Mouse (Mus musculus): ENCODE data around the gene Fance.

Fance gene

GRCm38 (mm10) chr17:28313212-28313879, at the start of gene Fance:
Fance (plus strand) TSS chr17:28313519.
- peak; percentile 100 for DNase-seq (ENCODE audit: low spot score)

- no peak for DNase-seq (ENCODE audit: low spot score)
Measured at GRCm38 (mm10) chr17:28267251-28267650, 46.1 kb upstream of the Fance start.

- DNase-seq (ENCODE audit: low spot score), result no peak
Measured at GRCm38 (mm10) chr17:28270165-28270564, 43.2 kb upstream of the Fance start.

- DNase-seq (ENCODE audit: low spot score), result no peak
Measured at GRCm38 (mm10) chr17:28271537-28272266, 41.6 kb upstream of the Fance start.

- DNase-seq (ENCODE audit: low spot score), result no peak
Measured at GRCm38 (mm10) chr17:28272281-28272680, 41.0 kb upstream of the Fance start.

GRCm38 (mm10) chr17:28272837-28273236, 40.5 kb upstream of the Fance start:
- DNase-seq (ENCODE audit: low spot score), result no peak

- DNase-seq (ENCODE audit: low spot score), result no peak
Measured at GRCm38 (mm10) chr17:28274739-28275138, 38.6 kb upstream of the Fance start.

- DNase-seq (ENCODE audit: low spot score), result no peak
Measured at GRCm38 (mm10) chr17:28277226-28277625, 36.1 kb upstream of the Fance start.

GRCm38 (mm10) chr17:28277721-28278120, 35.6 kb upstream of the Fance start:
- DNase-seq (ENCODE audit: low spot score), result no peak

GRCm38 (mm10) chr17:28278156-28278555, 35.2 kb upstream of the Fance start:
- DNase-seq (ENCODE audit: low spot score), result no peak

- no peak for DNase-seq (ENCODE audit: low spot score)
Measured at GRCm38 (mm10) chr17:28279236-28279635, 34.1 kb upstream of the Fance start.

- peak; percentile 41 for DNase-seq (ENCODE audit: low spot score)
Measured at GRCm38 (mm10) chr17:28279780-28280422, 33.4 kb upstream of the Fance start.

- no peak for DNase-seq (ENCODE audit: low spot score)
Measured at GRCm38 (mm10) chr17:28280423-28280800, 32.9 kb upstream of the Fance start.

GRCm38 (mm10) chr17:28280831-28281377, 32.4 kb upstream of the Fance start:
- DNase-seq (ENCODE audit: low spot score), result no peak

- DNase-seq (ENCODE audit: low spot score), result no peak
Measured at GRCm38 (mm10) chr17:28281866-28282441, 31.4 kb upstream of the Fance start.

- DNase-seq (ENCODE audit: low spot score), result peak; percentile 29
Measured at GRCm38 (mm10) chr17:28283199-28283598, 30.1 kb upstream of the Fance start.

- DNase-seq (ENCODE audit: low spot score), result no peak
Measured at GRCm38 (mm10) chr17:28286133-28286532, 27.2 kb upstream of the Fance start.

GRCm38 (mm10) chr17:28286964-28287363, 26.4 kb upstream of the Fance start:
- DNase-seq (ENCODE audit: low spot score), result no peak

GRCm38 (mm10) chr17:28287578-28287977, 25.7 kb upstream of the Fance start:
- DNase-seq (ENCODE audit: low spot score), result no peak

- DNase-seq (ENCODE audit: low spot score), result no peak
Measured at GRCm38 (mm10) chr17:28287980-28288379, 25.3 kb upstream of the Fance start.

- DNase-seq (ENCODE audit: low spot score), result peak; percentile 91
Measured at GRCm38 (mm10) chr17:28290262-28290661, 23.1 kb upstream of the Fance start.

GRCm38 (mm10) chr17:28290671-28291070, 22.6 kb upstream of the Fance start:
- DNase-seq (ENCODE audit: low spot score), result no peak
